Mouse (Mus musculus) CH12.LX (cell line): ENCODE measurements at regions not wholly inside any gene's neighbourhood (a gene's known extent, or its start where the extent isn't known, plus 50 kb on each side); places are given as distances from the start of the nearest gene placed in this dataset.

Source experiments
- DNase-seq: peaks from one replicate; pipeline ENCODE4 v3.0.0-alpha.2; 2013; ENCODE audit errors: extremely low read depth
- H3K27ac ChIP-seq: 2 replicates; pipeline ENCODE4 v1.5.1; 2012; ENCODE audit warnings: low read depth, mild to moderate bottlenecking, control low read depth, moderate library complexity; ENCODE audit not compliant: insufficient read depth
- H3K27me3 ChIP-seq: replicated peaks from 2 replicates; pipeline ENCODE3; 2012; ENCODE audit warnings: inconsistent platforms
- H3K36me3 ChIP-seq, 2 experiments: replicated peaks in 1 of 2; 2 replicates each; pipeline versions ENCODE3 to v1.6.1; 2012; ENCODE audit warnings: inconsistent platforms in 1 of 2, low read length in 1 of 2, mild to moderate bottlenecking in 1 of 2, mixed read lengths in 1 of 2, moderate library complexity in 1 of 2; ENCODE audit not compliant: control insufficient read depth in 1 of 2, insufficient read depth in 1 of 2
- H3K4me1 ChIP-seq, 2 experiments: 2 replicates each; pipeline ENCODE4 v1.6.1; 2012; ENCODE audit warnings: inconsistent platforms in 1 of 2, moderate library complexity in 1 of 2; ENCODE audit not compliant: insufficient read depth in 2 of 2, control insufficient read depth in 1 of 2
- H3K4me2 ChIP-seq: 2 replicates; pipeline ENCODE4 v1.6.1; 2012; ENCODE audit warnings: low read depth, mild to moderate bottlenecking, control low read depth; ENCODE audit not compliant: poor library complexity, insufficient read depth, severe bottlenecking
- H3K4me3 ChIP-seq, 3 experiments: fragments of 150-350 bp in 1 of 3; sonication (generic) in 1 of 3; replicated peaks in 1 of 3; 2 replicates each; pipeline versions ENCODE3 to v1.5.1; 2011 to 2012; ENCODE audit warnings: low read depth in 2 of 3, low read length in 2 of 3, mild to moderate bottlenecking in 2 of 3, moderate library complexity in 2 of 3, control low read depth in 1 of 3, improper control_type of control experiment in 1 of 3, inconsistent platforms in 1 of 3, mixed read lengths in 1 of 3; ENCODE audit not compliant: poor library complexity in 1 of 3
- H3K79me2 ChIP-seq: replicated peaks from 2 replicates; pipeline ENCODE4 v1.6.1; 2012; ENCODE audit warnings: mild to moderate bottlenecking, moderate library complexity; ENCODE audit not compliant: control insufficient read depth, poor library complexity, insufficient read depth, severe bottlenecking; ENCODE audit errors: extremely low read depth
- H3K9ac ChIP-seq: 2 replicates; pipeline ENCODE4 v1.6.1; 2012; ENCODE audit warnings: low read depth, mild to moderate bottlenecking, control low read depth, moderate library complexity; ENCODE audit not compliant: insufficient read depth
- H3K9me3 ChIP-seq: replicated peaks from 2 replicates; pipeline ENCODE3; 2012; ENCODE audit warnings: low read length, inconsistent platforms, mixed read lengths
- BHLHE40 ChIP-seq: IDR thresholded peaks from 2 replicates; pipeline ENCODE4 v1.6.1; 2011; ENCODE audit warnings: mild to moderate bottlenecking, low read depth, low read length, improper control_type of control experiment
- E2F4 ChIP-seq: IDR thresholded peaks from 2 replicates; pipeline ENCODE4 v1.6.1; 2011; ENCODE audit warnings: low read depth, low read length, improper control_type of control experiment; ENCODE audit not compliant: insufficient replicate concordance
- EP300 ChIP-seq: IDR thresholded peaks from 2 replicates; pipeline ENCODE4 v1.6.1; 2011; ENCODE audit warnings: low read length, improper control_type of control experiment
- JUN ChIP-seq: IDR thresholded peaks from 2 replicates; pipeline ENCODE4 v1.6.1; 2011; ENCODE audit warnings: low read depth, mild to moderate bottlenecking, low read length, improper control_type of control experiment, moderate library complexity; ENCODE audit not compliant: insufficient read depth
- KAT2A ChIP-seq: IDR thresholded peaks from 2 replicates; pipeline ENCODE4 v1.6.1; 2012; ENCODE audit warnings: low read length, improper control_type of control experiment, inconsistent platforms; ENCODE audit not compliant: insufficient replicate concordance
- MAFK ChIP-seq: IDR thresholded peaks from 2 replicates; pipeline ENCODE4 v1.6.1; 2011; ENCODE audit warnings: low read length, improper control_type of control experiment; ENCODE audit not compliant: insufficient replicate concordance
- MAX ChIP-seq: IDR thresholded peaks from 2 replicates; pipeline ENCODE4 v1.6.1; 2011; ENCODE audit warnings: low read length, improper control_type of control experiment
- MXI1 ChIP-seq: IDR thresholded peaks from 2 replicates; pipeline ENCODE4 v1.6.1; 2011; ENCODE audit warnings: mild to moderate bottlenecking, low read depth, low read length, improper control_type of control experiment
- NELFE ChIP-seq: IDR thresholded peaks from 2 replicates; pipeline ENCODE4 v1.6.1; 2011; ENCODE audit warnings: low read depth, low read length, improper control_type of control experiment
- NRF1 ChIP-seq: IDR thresholded peaks from 2 replicates; pipeline ENCODE4 v1.6.1; 2014; ENCODE audit warnings: low read depth, mild to moderate bottlenecking, inconsistent platforms, low read length, improper control_type of control experiment, moderate library complexity
- POLR2AphosphoS2 ChIP-seq: IDR thresholded peaks from 2 replicates; pipeline ENCODE4 v1.6.1; 2011; ENCODE audit warnings: low read depth, low read length, improper control_type of control experiment
- RAD21 ChIP-seq: IDR thresholded peaks from 2 replicates; pipeline ENCODE4 v1.6.1; 2011; ENCODE audit warnings: low read depth, mild to moderate bottlenecking, low read length, improper control_type of control experiment, moderate library complexity
- RCOR1 ChIP-seq: conservative IDR thresholded peaks from 2 replicates; pipeline ENCODE4 v1.6.1; 2012; ENCODE audit warnings: low read depth, mild to moderate bottlenecking, inconsistent platforms, low read length, improper control_type of control experiment
- TBP ChIP-seq: conservative IDR thresholded peaks from 2 replicates; pipeline ENCODE4 v1.6.1; 2011; ENCODE audit warnings: low read depth, low read length, improper control_type of control experiment
- TCF12 ChIP-seq: IDR thresholded peaks from 2 replicates; pipeline ENCODE4 v1.6.1; 2014; ENCODE audit warnings: low read depth, mild to moderate bottlenecking, inconsistent platforms, low read length, improper control_type of control experiment
- UBTF ChIP-seq: IDR thresholded peaks from 2 replicates; pipeline ENCODE4 v1.6.1; 2012; ENCODE audit warnings: low read depth, mild to moderate bottlenecking, inconsistent platforms, low read length, improper control_type of control experiment, moderate library complexity
- USF1 ChIP-seq: IDR thresholded peaks from 2 replicates; pipeline ENCODE4 v1.6.1; 2014; ENCODE audit warnings: low read depth, mild to moderate bottlenecking, inconsistent platforms, low read length, improper control_type of control experiment
- ZC3H11A ChIP-seq: IDR thresholded peaks from 2 replicates; pipeline ENCODE4 v1.6.1; 2012; ENCODE audit warnings: low read depth, mild to moderate bottlenecking, inconsistent platforms, low read length, improper control_type of control experiment
- ZMIZ1 ChIP-seq: IDR thresholded peaks from 2 replicates; pipeline ENCODE4 v1.6.1; 2012; ENCODE audit warnings: low read depth, mild to moderate bottlenecking, inconsistent platforms, low read length, improper control_type of control experiment
- ZNF384 ChIP-seq: IDR thresholded peaks from 2 replicates; pipeline ENCODE4 v1.6.1; 2012; ENCODE audit warnings: low read depth, low read length, improper control_type of control experiment, inconsistent platforms
- dilution Hi-C: fragments of 300-500 bp; cut with MboI; formaldehyde crosslinking; loops from 2 replicates; pipeline ENCODE4 v1.14.3; 2020; ENCODE audit warnings: low sequenced_read_pairs; ENCODE audit not compliant: extremely low pct_unique_long_range_greater_than_20kb, extremely low pct_ligation_motif_present
- in situ Hi-C: fragments of 300-500 bp; cut with MboI; formaldehyde crosslinking; loops from 3 replicates; pipeline ENCODE4 v1.14.3; 2019; ENCODE audit warnings: low sequenced_read_pairs, low pct_ligation_motif_present, low pct_unique_long_range_greater_than_20kb, mixed read lengths

DNA sequence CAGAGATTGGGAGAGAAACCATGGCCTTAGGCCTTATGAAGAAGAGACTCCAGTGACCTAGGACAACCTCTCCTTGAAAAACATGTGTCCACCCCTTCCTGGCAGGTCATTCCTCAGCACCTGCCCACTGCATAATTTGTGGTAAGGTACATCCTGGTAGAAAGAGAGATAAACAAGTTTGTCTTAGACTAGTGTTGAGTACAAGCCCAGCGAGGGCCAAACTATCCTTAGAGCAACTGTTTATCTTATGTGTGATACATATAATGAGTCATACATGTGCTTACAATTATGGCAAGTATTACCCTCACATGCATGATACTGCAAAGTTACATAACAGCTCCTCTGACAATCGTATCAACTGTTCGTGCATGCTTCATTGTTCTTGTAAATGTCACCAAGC lies 83.3 kb upstream of the Ell2 start:
- Histone ChIP-seq H3K79me2 (no peaks in the 10 kb centered on the region), H3K4me2 (no peak overlapping the region), H3K27ac (no peak overlapping the region; the same call in 1 of the 2 replicates), H3K36me3 (no peaks in the 10 kb centered on the region), H3K9me3 (no peaks in the 10 kb centered on the region), H3K4me1 (no peaks in the 10 kb centered on the region), H3K27me3 (no peaks in the 10 kb centered on the region), H3K4me3 (no peak overlapping the region), H3K9ac (no peak overlapping the region)
- in situ Hi-C loops = no loop called here
- no peak for DNase-seq
- dilution Hi-C loops = no loop called here
- TF ChIP-seq MAFK (no peak), TCF12 (no peak), E2F4 (no peak), USF1 (no peak), ZNF384 (no peak), RCOR1 (no peak), BHLHE40 (no peak), NELFE (no peak), ZMIZ1 (no peak)

GRCm38 (mm10) chr13:75627405-75627804 lies 79.2 kb upstream of the Ell2 start:
- TF ChIP-seq KAT2A (no peak), ZNF384 (no peak), POLR2AphosphoS2 (no peak), USF1 (no peak), TCF12 (no peak), MAX (no peak), NRF1 (no peak), RAD21 (no peak), UBTF (no peak), MXI1 (no peak), EP300 (no peak), TBP (no peak), JUN (no peak), ZC3H11A (no peak)
- TF ChIP-seq, all 38 proteins: peak for 0
- no peaks in the 10 kb centered on the region for H3K36me3 ChIP-seq
- dilution Hi-C loops = no loop called here
- in situ Hi-C loops = no loop called here
- DNase-seq = no peak
- H3K4me1 ChIP-seq = no peaks in the 10 kb centered on the region
- no peak overlapping the region for H3K27ac ChIP-seq
- H3K9ac ChIP-seq = no peak overlapping the region
- H3K4me3 ChIP-seq = no peak overlapping the region
- no peaks in the 10 kb centered on the region for H3K27me3 ChIP-seq
- no peaks in the 10 kb centered on the region for H3K79me2 ChIP-seq
- H3K9me3 ChIP-seq = no peaks in the 10 kb centered on the region
- no peak overlapping the region for H3K4me2 ChIP-seq
